Mouse (Mus musculus) liver, embryonic 15.5 days (tissue): ENCODE results near the gene Gm9944. TPM values are rescaled to one million over a fixed set of nuclear protein-coding genes. Genes with fewer than 3 reads are reported as not detected.

Experiments used
- ATAC-seq: fragments of 200-750 bp; cut with Nextera tagmentation; 2 replicates; pipeline ENCODE4 v1.8.0; 2017; ENCODE audit warnings: moderate number of reproducible peaks, mild to moderate bottlenecking, moderate library complexity; ENCODE audit not compliant: insufficient read depth
- H3K27ac ChIP-seq: fragments of 300-500 bp; sonication (generic); replicated peaks from 2 replicates; pipeline ENCODE4 v1.5.1; 2015; ENCODE audit warnings: mild to moderate bottlenecking, inconsistent platforms
- H3K27me3 ChIP-seq: fragments of 300-500 bp; sonication (generic); 2 replicates; pipeline ENCODE4 v1.6.1; 2015; ENCODE audit warnings: mild to moderate bottlenecking, inconsistent platforms
- H3K36me3 ChIP-seq: fragments of 300-500 bp; sonication (generic); replicated peaks from 2 replicates; pipeline ENCODE4 v1.6.1; 2015; ENCODE audit warnings: moderate library complexity, mild to moderate bottlenecking, inconsistent platforms
- H3K4me1 ChIP-seq: fragments of 300-500 bp; sonication (generic); replicated peaks from 2 replicates; pipeline ENCODE4 v1.6.1; 2015; ENCODE audit warnings: inconsistent platforms
- H3K4me2 ChIP-seq: fragments of 300-500 bp; sonication (generic); 2 replicates; pipeline ENCODE4 v1.6.1; 2015; ENCODE audit warnings: moderate library complexity, mild to moderate bottlenecking, inconsistent platforms
- H3K4me3 ChIP-seq: fragments of 300-500 bp; sonication (generic); replicated peaks from 2 replicates; pipeline ENCODE4 v1.5.1; 2015; ENCODE audit warnings: mild to moderate bottlenecking, inconsistent platforms
- H3K9ac ChIP-seq: fragments of 300-500 bp; sonication (generic); 2 replicates; pipeline ENCODE4 v1.6.1; 2015; ENCODE audit warnings: moderate library complexity, mild to moderate bottlenecking, inconsistent platforms
- H3K9me3 ChIP-seq: fragments of 300-500 bp; sonication (generic); replicated peaks from 2 replicates; pipeline ENCODE4 v1.6.1; 2016; ENCODE audit warnings: inconsistent platforms
- WGBS: fragments of 180-500 bp; shearing (Covaris S2); methylation state at CpG from one replicate; pipeline ENCODE4 v1.1.7; 2015; ENCODE audit warnings: mixed read lengths; ENCODE audit not compliant: insufficient replicate concordance; 5-methylcytosine and 5-hydroxymethylcytosine counted together
- polyA plus RNA-seq: library from polyadenylated mRNA; unstranded; fragments of >200 nt; fragmentation: Nextera tagmentation; extraction: Ambion mirVana; gene quantifications from 2 replicates; pipeline ENCODE4 v1.2.1, GENCODE M21; 2015

Gene Gm9944
- polyA plus RNA-seq, 1 experiment from 2014 or later, result not detected

DNA sequence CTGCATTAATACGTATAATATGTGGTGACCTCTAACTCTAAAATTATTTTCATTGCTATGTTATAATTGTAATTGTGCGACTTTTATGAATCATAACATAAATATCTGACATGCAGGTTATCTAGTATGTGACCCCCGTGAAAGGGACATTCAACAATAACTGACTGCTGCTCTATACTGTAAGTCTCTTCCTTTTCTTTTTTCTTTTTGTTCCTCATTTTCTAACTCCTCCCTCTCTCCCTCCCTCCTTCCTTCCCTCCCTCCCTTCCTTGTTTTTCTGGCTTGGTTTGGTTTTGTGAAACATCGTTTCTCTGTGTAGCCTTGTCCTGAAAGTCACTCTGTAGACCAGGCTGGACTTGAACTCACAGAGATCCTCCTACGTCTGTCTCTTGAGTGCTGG, 28.5 kb downstream of the Gm9944 start:
- no peak overlapping the region for H3K9ac ChIP-seq
- no peak for ATAC-seq
- no peaks in the 10 kb centered on the region; the same call in 1 of the 2 replicates for H3K9me3 ChIP-seq
- H3K27me3 ChIP-seq, result no peaks in the 10 kb centered on the region
- 42% methylated on average over 5 of the region's 5 CpGs for WGBS
- no peaks in the 10 kb centered on the region for H3K4me1 ChIP-seq
- H3K4me3 ChIP-seq, result no peak overlapping the region
- H3K27ac ChIP-seq, result no peak overlapping the region
- H3K4me2 ChIP-seq, result no peak overlapping the region
- no peaks in the 10 kb centered on the region for H3K36me3 ChIP-seq

- no peaks in the 10 kb centered on the region for H3K9me3 ChIP-seq
- H3K36me3 ChIP-seq, result no peaks in the 10 kb centered on the region
- ATAC-seq, result no peak
- no peaks in the 10 kb centered on the region for H3K27me3 ChIP-seq
- no peaks in the 10 kb centered on the region for H3K4me1 ChIP-seq
- H3K9ac ChIP-seq, result no peak overlapping the region
- H3K4me3 ChIP-seq, result no peak overlapping the region
- no peak overlapping the region for H3K4me2 ChIP-seq
- no peak overlapping the region for H3K27ac ChIP-seq
These were observed 32.5 kb downstream of the Gm9944 start for GRCm38 (mm10) chr4:144420644-144421043.

- no peak within 1 kb of the TSS for H3K27ac ChIP-seq
- ATAC-seq, result no peak
- H3K9me3 ChIP-seq, result no peaks in the 10 kb centered on the region
- 60% methylated on average over 9 of the region's 9 CpGs for WGBS
- H3K9ac ChIP-seq, result no peak within 1 kb of the TSS
- H3K36me3 ChIP-seq, result no peaks in the 10 kb centered on the region
- no peak within 1 kb of the TSS for H3K4me2 ChIP-seq
- H3K4me3 ChIP-seq, result no peak within 1 kb of the TSS
- H3K27me3 ChIP-seq, result no peaks in the 10 kb centered on the region
- no peaks in the 10 kb centered on the region for H3K4me1 ChIP-seq
These were observed 44.8 kb downstream of the Gm9944 start, which contains the start of gene Pramef12 for GRCm38 (mm10) chr4:144408290-144408689. Gene Pramef12 (minus strand): TSS chr4:144408464.

DNA sequence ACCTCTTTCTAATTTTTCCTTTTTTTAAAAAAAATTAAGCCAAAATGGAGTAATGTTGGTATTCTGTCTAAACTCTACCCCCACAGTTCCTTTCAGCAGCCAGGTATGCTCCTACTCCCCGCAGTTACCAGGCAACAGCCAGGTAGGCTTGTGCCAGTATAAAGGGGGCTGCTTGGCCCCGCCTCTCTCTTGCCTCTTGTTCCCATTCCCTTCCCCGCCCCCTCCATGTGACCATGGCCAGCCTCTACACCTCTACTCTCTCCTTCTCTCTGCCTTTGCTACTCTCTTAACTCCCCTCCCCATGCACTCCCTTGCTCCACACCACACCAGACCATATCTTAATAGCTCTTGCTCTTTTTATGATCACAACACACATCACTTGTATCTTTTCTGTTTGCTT, 46.9 kb downstream of the Gm9944 start:
- H3K4me3 ChIP-seq, result no peak overlapping the region
- ATAC-seq, result no peak
- H3K9me3 ChIP-seq, result no peaks in the 10 kb centered on the region
- no peaks in the 10 kb centered on the region for H3K4me1 ChIP-seq
- H3K36me3 ChIP-seq, result no peaks in the 10 kb centered on the region
- H3K9ac ChIP-seq, result no peak overlapping the region
- no peaks in the 10 kb centered on the region for H3K27me3 ChIP-seq
- no peak overlapping the region for H3K4me2 ChIP-seq
- no peak overlapping the region for H3K27ac ChIP-seq
- 43% methylated on average over 3 of the region's 3 CpGs for WGBS

- H3K36me3 ChIP-seq, result no peaks in the 10 kb centered on the region
- no peak overlapping the region for H3K27ac ChIP-seq
- no peak overlapping the region for H3K9ac ChIP-seq
- no peaks in the 10 kb centered on the region for H3K4me1 ChIP-seq
- 4% methylated on average over 16 of the region's 17 CpGs for WGBS
- no peaks in the 10 kb centered on the region for H3K27me3 ChIP-seq
- ATAC-seq, result no peak
- H3K4me2 ChIP-seq, result peak overlapping the region; percentile 45
- no peaks in the 10 kb centered on the region for H3K9me3 ChIP-seq
- H3K4me3 ChIP-seq, result 0 out of 2 replicates have a peak overlapping the region, but pooled peaks have one; percentile 12
These were observed 48.5 kb downstream of the Gm9944 start for GRCm38 (mm10) chr4:144404456-144405086.

Other genes starting within 250 kb of the Gm9944 start
- gene C87977, start 240.0 kb downstream of the Gm9944 start, polyA plus RNA-seq, result not detected in 2 replicates
- gene Pramel5, start 172.8 kb downstream of the Gm9944 start, polyA plus RNA-seq, result not detected in 2 replicates
- gene Gm13128, start 123.1 kb downstream of the Gm9944 start, polyA plus RNA-seq, result not detected in 2 replicates
- gene Gm13119, start 95.4 kb downstream of the Gm9944 start, polyA plus RNA-seq, result not detected in 2 replicates
- not detected in 2 replicates for gene Pramef20, start 75.4 kb downstream of the Gm9944 start, polyA plus RNA-seq
- not detected in 2 replicates for gene Pramef12, start 44.9 kb downstream of the Gm9944 start, polyA plus RNA-seq
- not detected in 2 replicates for gene 1700012P22Rik, start 14.5 kb downstream of the Gm9944 start, polyA plus RNA-seq
- gene Aadacl3, start 10.4 kb upstream of the Gm9944 start, polyA plus RNA-seq, result not detected in 2 replicates
- gene 9430007A20Rik, start 66.5 kb upstream of the Gm9944 start, polyA plus RNA-seq, result not detected in 2 replicates
- not detected in 2 replicates for gene Gm13124, start 111.8 kb upstream of the Gm9944 start, polyA plus RNA-seq
- gene Aadacl4, start 160.4 kb upstream of the Gm9944 start, polyA plus RNA-seq, result not detected in 2 replicates
- not detected in 2 replicates for gene Gm436, start 233.1 kb upstream of the Gm9944 start, polyA plus RNA-seq